Mouse (Mus musculus): Measurements from ENCODE around the gene Ralgapa1. TPM values are rescaled to one million over a fixed set of nuclear protein-coding genes. Genes with fewer than 3 reads are reported as not detected.

The Ralgapa1 gene
- polyA plus RNA-seq, 1 experiment from 2014 or later = 19.2 TPM

GRCm38 (mm10) chr12:55566837-55567236 is 254.1 kb downstream of the Ralgapa1 start:
- no peaks in the 10 kb centered on the region for H3K9me3 ChIP-seq (replicated peaks; ENCODE audit: control insufficient read depth, low read length)
- peak; percentile 23 for DNase-seq (ENCODE audit: low spot score)
- no peak overlapping the region for H3K4me3 ChIP-seq (ENCODE audit: low read depth, low read length)
- H3K27me3 ChIP-seq (ENCODE audit: control insufficient read depth, insufficient read depth, low read length) = no peaks in the 10 kb centered on the region
- H3K9ac ChIP-seq (replicated peaks; ENCODE audit: low read length) = no peak overlapping the region
- no peaks in the 10 kb centered on the region for H3K4me1 ChIP-seq (ENCODE audit: control insufficient read depth, insufficient read depth, low read length)
- no peaks in the 10 kb centered on the region for H3K36me3 ChIP-seq (replicated peaks; ENCODE audit: control insufficient read depth, insufficient read depth, low read depth, low read length)
- ATAC-seq (replicated peaks; ENCODE audit: insufficient number of reproducible peaks, low FRiP score, low TSS enrichment, low read depth) = no peak
- no peak overlapping the region for H3K27ac ChIP-seq (replicated peaks; ENCODE audit: low read depth, low read length)
- 65% methylated on average over 5 of the region's 5 CpGs for WGBS
- no peak overlapping the region for H3K4me2 ChIP-seq (ENCODE audit: low read depth, low read length)

- ATAC-seq (replicated peaks; ENCODE audit: insufficient number of reproducible peaks, low FRiP score, low TSS enrichment, low read depth) (no peak), DNase-seq (ENCODE audit: low spot score) (no peak)
- H3K4me3 ChIP-seq (ENCODE audit: low read depth, low read length) = no peak overlapping the region
- no peak overlapping the region for H3K4me2 ChIP-seq (ENCODE audit: low read depth, low read length)
- WGBS = 76% methylated on average over 9 of the region's 9 CpGs
- no peak overlapping the region for H3K27ac ChIP-seq (replicated peaks; ENCODE audit: low read depth, low read length)
- H3K4me1 ChIP-seq (ENCODE audit: control insufficient read depth, insufficient read depth, low read length) = no peaks in the 10 kb centered on the region
- H3K9ac ChIP-seq (replicated peaks; ENCODE audit: low read length) = no peak overlapping the region
- no peaks in the 10 kb centered on the region for H3K36me3 ChIP-seq (replicated peaks; ENCODE audit: control insufficient read depth, insufficient read depth, low read depth, low read length)
- no peaks in the 10 kb centered on the region for H3K27me3 ChIP-seq (ENCODE audit: control insufficient read depth, insufficient read depth, low read length)
- H3K9me3 ChIP-seq (replicated peaks; ENCODE audit: control insufficient read depth, low read length) = no peaks in the 10 kb centered on the region
Measured at GRCm38 (mm10) chr12:55565867-55566266, 255.1 kb downstream of the Ralgapa1 start.

GRCm38 (mm10) chr12:55565206-55565605 is 255.8 kb downstream of the Ralgapa1 start, which contains the start of gene Aldoart2:
Gene Aldoart2, plus strand, starts transcription at chr12:55565239.
- H3K36me3 ChIP-seq (replicated peaks; ENCODE audit: control insufficient read depth, insufficient read depth, low read depth, low read length) = no peaks in the 10 kb centered on the region
- H3K27ac ChIP-seq (replicated peaks; ENCODE audit: low read depth, low read length) = no peak within 1 kb of the TSS
- no peaks in the 10 kb centered on the region for H3K9me3 ChIP-seq (replicated peaks; ENCODE audit: control insufficient read depth, low read length)
- no peaks in the 10 kb centered on the region for H3K27me3 ChIP-seq (ENCODE audit: control insufficient read depth, insufficient read depth, low read length)
- no peaks in the 10 kb centered on the region for H3K4me1 ChIP-seq (ENCODE audit: control insufficient read depth, insufficient read depth, low read length)
- no peak within 1 kb of the TSS for H3K4me3 ChIP-seq (ENCODE audit: low read depth, low read length)
- no peak within 1 kb of the TSS for H3K9ac ChIP-seq (replicated peaks; ENCODE audit: low read length)
- ATAC-seq (replicated peaks; ENCODE audit: insufficient number of reproducible peaks, low FRiP score, low TSS enrichment, low read depth) (no peak), DNase-seq (ENCODE audit: low spot score) (no peak)
- H3K4me2 ChIP-seq (ENCODE audit: low read depth, low read length) = no peak within 1 kb of the TSS
- WGBS = 95% methylated on average over 19 of the region's 19 CpGs

- Histone ChIP-seq H3K4me1 (ENCODE audit: control insufficient read depth, insufficient read depth, low read length) (no peaks in the 10 kb centered on the region), H3K4me2 (ENCODE audit: low read depth, low read length) (no peak overlapping the region), H3K36me3 (replicated peaks; ENCODE audit: control insufficient read depth, insufficient read depth, low read depth, low read length) (no peaks in the 10 kb centered on the region), H3K9me3 (replicated peaks; ENCODE audit: control insufficient read depth, low read length) (no peaks in the 10 kb centered on the region), H3K4me3 (ENCODE audit: low read depth, low read length) (no peak overlapping the region), H3K27me3 (ENCODE audit: control insufficient read depth, insufficient read depth, low read length) (no peaks in the 10 kb centered on the region), H3K9ac (replicated peaks; ENCODE audit: low read length) (no peak overlapping the region), H3K27ac (replicated peaks; ENCODE audit: low read depth, low read length) (no peak overlapping the region)
- ATAC-seq (replicated peaks; ENCODE audit: insufficient number of reproducible peaks, low FRiP score, low TSS enrichment, low read depth) (no peak), DNase-seq (ENCODE audit: low spot score) (no peak)
- 82% methylated on average over 9 of the region's 9 CpGs for WGBS
Measured at GRCm38 (mm10) chr12:55564187-55564963, 256.6 kb downstream of the Ralgapa1 start.

GRCm38 (mm10) chr12:55563742-55564141 is 257.2 kb downstream of the Ralgapa1 start:
- H3K4me3 ChIP-seq (ENCODE audit: low read depth, low read length) = no peak overlapping the region
- H3K9ac ChIP-seq (replicated peaks; ENCODE audit: low read length) = no peak overlapping the region
- H3K4me2 ChIP-seq (ENCODE audit: low read depth, low read length) = no peak overlapping the region
- no peaks in the 10 kb centered on the region for H3K4me1 ChIP-seq (ENCODE audit: control insufficient read depth, insufficient read depth, low read length)
- H3K27me3 ChIP-seq (ENCODE audit: control insufficient read depth, insufficient read depth, low read length) = no peaks in the 10 kb centered on the region
- ATAC-seq (replicated peaks; ENCODE audit: insufficient number of reproducible peaks, low FRiP score, low TSS enrichment, low read depth) (no peak), DNase-seq (ENCODE audit: low spot score) (no peak)
- 91% methylated on average over 3 of the region's 3 CpGs for WGBS
- no peaks in the 10 kb centered on the region for H3K9me3 ChIP-seq (replicated peaks; ENCODE audit: control insufficient read depth, low read length)
- no peaks in the 10 kb centered on the region for H3K36me3 ChIP-seq (replicated peaks; ENCODE audit: control insufficient read depth, insufficient read depth, low read depth, low read length)
- H3K27ac ChIP-seq (replicated peaks; ENCODE audit: low read depth, low read length) = no peak overlapping the region

GRCm38 (mm10) chr12:55560025-55560690 is 260.8 kb downstream of the Ralgapa1 start:
- Histone ChIP-seq H3K9me3 (replicated peaks; ENCODE audit: control insufficient read depth, low read length) (no peaks in the 10 kb centered on the region), H3K36me3 (replicated peaks; ENCODE audit: control insufficient read depth, insufficient read depth, low read depth, low read length) (no peaks in the 10 kb centered on the region), H3K27me3 (ENCODE audit: control insufficient read depth, insufficient read depth, low read length) (no peaks in the 10 kb centered on the region), H3K27ac (replicated peaks; ENCODE audit: low read depth, low read length) (no peak overlapping the region), H3K4me3 (ENCODE audit: low read depth, low read length) (peak overlapping the region; percentile 19), H3K9ac (replicated peaks; ENCODE audit: low read length) (0 out of 2 replicates have a peak overlapping the region, but pooled peaks have one; percentile 28), H3K4me2 (ENCODE audit: low read depth, low read length) (peak overlapping the region; percentile 47), H3K4me1 (ENCODE audit: control insufficient read depth, insufficient read depth, low read length) (no peaks in the 10 kb centered on the region)
- no peak for ATAC-seq (replicated peaks; ENCODE audit: insufficient number of reproducible peaks, low FRiP score, low TSS enrichment, low read depth)
- DNase-seq (ENCODE audit: low spot score) = peak; percentile 19
- WGBS = 15% methylated on average over 19 of the region's 19 CpGs

- no peaks in the 10 kb centered on the region for H3K4me1 ChIP-seq (ENCODE audit: control insufficient read depth, insufficient read depth, low read length)
Measured at GRCm38 (mm10) chr12:55559184-55559855, 261.6 kb downstream of the Ralgapa1 start.

GRCm38 (mm10) chr12:55557866-55558265 is 263.1 kb downstream of the Ralgapa1 start:
- DNase-seq (ENCODE audit: low spot score) (no peak), ATAC-seq (replicated peaks; ENCODE audit: insufficient number of reproducible peaks, low FRiP score, low TSS enrichment, low read depth) (no peak)
- no peak overlapping the region for H3K4me3 ChIP-seq (ENCODE audit: low read depth, low read length)
- H3K9ac ChIP-seq (replicated peaks; ENCODE audit: low read length) = no peak overlapping the region
- no peaks in the 10 kb centered on the region for H3K27me3 ChIP-seq (ENCODE audit: control insufficient read depth, insufficient read depth, low read length)
- no peak overlapping the region for H3K4me2 ChIP-seq (ENCODE audit: low read depth, low read length)
- H3K27ac ChIP-seq (replicated peaks; ENCODE audit: low read depth, low read length) = no peak overlapping the region
- WGBS = 83% methylated on average over 6 of the region's 6 CpGs
- no peaks in the 10 kb centered on the region for H3K36me3 ChIP-seq (replicated peaks; ENCODE audit: control insufficient read depth, insufficient read depth, low read depth, low read length)
- H3K4me1 ChIP-seq (ENCODE audit: control insufficient read depth, insufficient read depth, low read length) = no peaks in the 10 kb centered on the region
- no peaks in the 10 kb centered on the region for H3K9me3 ChIP-seq (replicated peaks; ENCODE audit: control insufficient read depth, low read length)

More at GRCm38 (mm10) chr12:55559184-55559855, 261.6 kb downstream of the Ralgapa1 start:
- ATAC-seq (replicated peaks; ENCODE audit: insufficient number of reproducible peaks, low FRiP score, low TSS enrichment, low read depth) = no peak
- 85% methylated on average over 12 of the region's 12 CpGs for WGBS
- H3K4me3 ChIP-seq (ENCODE audit: low read depth, low read length) = no peak overlapping the region
- H3K4me2 ChIP-seq (ENCODE audit: low read depth, low read length) = no peak overlapping the region
- no peaks in the 10 kb centered on the region for H3K9me3 ChIP-seq (replicated peaks; ENCODE audit: control insufficient read depth, low read length)
- H3K36me3 ChIP-seq (replicated peaks; ENCODE audit: control insufficient read depth, insufficient read depth, low read depth, low read length) = no peaks in the 10 kb centered on the region
- no peak overlapping the region for H3K27ac ChIP-seq (replicated peaks; ENCODE audit: low read depth, low read length)
- no peaks in the 10 kb centered on the region for H3K27me3 ChIP-seq (ENCODE audit: control insufficient read depth, insufficient read depth, low read length)
- no peak overlapping the region for H3K9ac ChIP-seq (replicated peaks; ENCODE audit: low read length)
- no peak for DNase-seq (ENCODE audit: low spot score)
